Mouse (Mus musculus) 3134 (cell line): ENCODE data around the gene Siva1.

Source experiments
- DNase-seq: peaks from one replicate; pipeline ENCODE4 v3.0.0-alpha.2; 2011; ENCODE audit warnings: low spot score; ENCODE audit not compliant: insufficient read length; ENCODE audit errors: extremely low read depth

The Siva1 gene

DNA sequence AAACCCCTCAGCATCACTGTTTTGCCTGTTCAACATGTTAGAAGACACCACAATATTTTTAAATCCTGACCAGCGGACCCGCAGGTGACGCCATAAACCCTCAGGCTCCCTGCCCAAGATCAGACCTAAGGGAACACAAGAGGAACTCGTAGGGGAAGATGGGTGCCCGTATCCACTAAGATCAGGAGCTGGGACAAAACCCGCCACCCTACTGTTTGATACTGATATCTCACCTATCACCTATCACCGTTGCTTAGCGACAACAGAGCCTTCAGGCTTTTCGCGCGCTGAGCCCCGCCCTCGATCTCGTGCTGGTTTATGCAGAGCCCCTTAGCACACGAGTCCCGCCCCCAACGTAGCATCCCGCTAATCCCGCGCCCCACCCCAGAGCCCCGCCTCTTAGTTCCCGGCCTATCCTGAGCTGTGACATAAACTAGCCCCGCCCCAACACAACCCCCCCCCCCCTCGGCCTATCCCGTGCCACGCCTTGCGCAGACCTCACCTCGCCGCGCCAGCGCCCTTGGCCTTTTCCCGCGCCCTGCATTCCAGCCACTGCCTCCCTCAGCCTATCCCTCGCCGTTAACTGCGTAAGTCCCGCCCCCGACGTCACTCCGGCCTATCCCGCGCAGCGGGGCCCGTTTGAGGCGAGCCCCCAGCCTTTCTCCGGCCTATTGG, at the start of gene Siva1:
Gene Siva1 (plus strand): TSS at position 500 of the 675 bp plus-strand sequence.
- DNase-seq: peak; percentile 99

GRCm38 (mm10) chr12:112594989-112595388, 49.5 kb upstream of the Siva1 start:
- DNase-seq: no peak

- DNase-seq: peak; percentile 82
Measured at GRCm38 (mm10) chr12:112595626-112596025, 48.9 kb upstream of the Siva1 start.

DNA sequence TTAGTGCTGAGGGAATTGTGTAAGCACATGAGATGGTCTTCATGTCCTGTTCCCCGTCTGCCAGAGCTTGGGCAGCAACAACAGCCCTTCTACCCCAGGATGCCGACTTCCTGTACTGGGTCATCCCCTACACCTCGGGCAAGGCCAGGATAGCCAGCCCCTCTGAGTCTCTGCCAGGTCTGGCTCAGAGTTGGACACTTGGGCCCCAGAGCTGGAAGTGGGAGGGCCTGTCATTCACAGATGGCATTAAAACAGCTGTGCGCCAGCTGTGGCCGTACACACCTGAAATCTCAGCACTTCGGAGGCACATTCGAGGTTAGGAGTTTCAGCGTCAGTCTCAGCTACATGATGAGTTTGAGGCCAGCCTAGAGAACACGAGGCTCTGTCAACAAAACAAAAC, 48.0 kb upstream of the Siva1 start:
- peak; percentile 53 for DNase-seq

DNA sequence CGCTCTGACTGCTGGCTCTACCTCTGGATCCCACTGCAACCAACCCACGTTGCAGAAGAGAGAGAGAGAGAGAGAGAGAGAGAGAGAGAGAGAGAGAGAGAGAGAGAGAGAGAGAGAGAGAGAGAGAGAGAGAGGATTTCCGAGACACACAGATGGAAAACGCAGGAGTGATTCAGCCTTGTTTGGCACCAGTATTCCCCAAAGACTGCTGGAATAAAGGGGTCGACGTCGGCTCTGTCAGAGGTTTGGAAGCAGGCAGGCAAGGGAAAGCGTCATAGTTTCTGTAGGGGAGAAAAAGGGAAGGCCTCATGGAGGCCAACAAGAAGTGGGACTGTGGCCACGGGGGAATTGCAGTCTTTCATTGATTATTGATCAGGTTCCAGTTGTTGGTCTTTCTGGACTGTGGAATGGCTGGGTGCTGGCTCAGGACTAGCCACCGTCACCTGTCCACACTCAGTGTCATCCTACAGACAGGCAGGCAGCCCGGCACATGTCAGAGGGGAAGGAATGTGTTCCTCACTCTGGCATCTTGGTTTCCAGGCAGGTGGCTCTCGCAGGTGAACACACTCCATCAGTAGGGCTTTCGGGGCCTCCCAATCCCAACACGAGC, 47.5 kb upstream of the Siva1 start:
- DNase-seq: no peak

- DNase-seq: no peak
Measured at GRCm38 (mm10) chr12:112597618-112598017, 46.9 kb upstream of the Siva1 start.

GRCm38 (mm10) chr12:112599198-112599597, 45.3 kb upstream of the Siva1 start:
- DNase-seq: no peak

- no peak for DNase-seq
Measured at GRCm38 (mm10) chr12:112599942-112600611, 44.4 kb upstream of the Siva1 start.

GRCm38 (mm10) chr12:112604022-112604421, 40.5 kb upstream of the Siva1 start:
- DNase-seq: no peak

DNA sequence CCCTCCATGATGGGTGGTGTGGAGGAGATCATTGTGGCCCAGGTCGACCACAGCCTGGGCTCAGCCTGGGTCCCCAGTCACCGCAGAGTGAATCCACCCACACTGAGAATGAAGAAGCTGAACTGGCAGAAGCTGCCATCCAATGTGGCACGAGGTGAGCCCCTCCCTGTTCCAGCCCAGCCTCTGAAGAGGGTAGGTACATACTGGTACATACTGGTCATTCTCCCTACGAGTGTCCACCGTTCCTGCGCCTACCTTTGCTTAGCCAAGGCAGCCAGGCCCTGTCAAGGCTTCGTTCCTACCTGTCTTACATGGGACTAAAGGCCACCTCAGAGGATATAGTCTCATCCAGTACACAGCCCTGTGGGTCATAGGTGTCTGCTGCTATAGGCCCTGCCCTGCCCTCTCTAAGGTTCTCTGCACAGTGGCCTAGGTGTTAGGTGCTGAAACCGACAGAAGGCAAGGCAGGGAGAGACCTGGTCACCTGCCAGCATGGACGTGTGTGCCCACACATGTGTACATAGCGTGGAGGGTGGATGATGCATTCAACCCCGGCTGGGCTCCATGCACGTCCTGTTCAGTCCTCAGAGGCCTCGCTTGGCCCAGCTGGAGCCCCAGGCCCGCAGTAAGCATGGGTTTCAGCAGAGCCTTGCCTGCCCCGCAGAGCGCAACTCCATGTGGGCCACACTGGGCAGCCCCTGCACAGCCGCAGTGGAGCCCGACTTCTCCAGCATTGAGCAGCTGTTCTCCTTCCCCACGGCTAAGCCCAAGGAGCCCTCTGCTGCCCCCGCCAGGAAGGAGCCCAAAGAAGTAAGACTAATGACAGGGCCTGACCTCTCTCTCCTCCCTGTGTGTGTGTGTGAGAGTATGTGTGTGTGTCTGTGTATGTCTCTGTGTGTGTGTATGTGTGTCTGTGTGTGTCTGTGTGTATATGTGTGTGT, 39.5 kb upstream of the Siva1 start:
- no peak for DNase-seq

- peak; percentile 72 for DNase-seq
Measured at GRCm38 (mm10) chr12:112605766-112606165, 38.7 kb upstream of the Siva1 start.

- DNase-seq: peak; percentile 58
Measured at GRCm38 (mm10) chr12:112606998-112607397, 37.5 kb upstream of the Siva1 start.

- no peak for DNase-seq
Measured at GRCm38 (mm10) chr12:112609031-112609430, 35.4 kb upstream of the Siva1 start.

DNA sequence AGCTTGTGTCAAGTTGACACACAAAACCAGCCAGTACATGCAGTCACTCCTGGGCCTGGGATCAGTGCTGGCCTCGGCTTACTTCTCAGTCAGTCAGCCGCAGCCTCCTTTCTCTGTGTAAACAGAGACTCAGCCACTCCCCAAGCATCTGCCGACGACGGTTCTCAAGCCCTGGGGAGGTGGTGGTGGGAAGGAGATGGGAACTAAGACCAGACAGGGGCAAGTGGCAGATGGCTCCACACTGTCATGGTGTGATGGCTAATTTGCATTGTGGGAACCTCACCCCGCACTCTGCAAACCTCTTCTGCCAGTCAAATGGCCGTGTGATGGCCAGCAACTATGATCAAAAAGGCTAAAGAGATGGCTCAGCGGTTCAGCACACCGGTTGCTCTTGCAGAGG, 27.8 kb upstream of the Siva1 start:
- DNase-seq: no peak

- DNase-seq: peak; percentile 71
Measured at GRCm38 (mm10) chr12:112617184-112617583, 27.3 kb upstream of the Siva1 start.

DNA sequence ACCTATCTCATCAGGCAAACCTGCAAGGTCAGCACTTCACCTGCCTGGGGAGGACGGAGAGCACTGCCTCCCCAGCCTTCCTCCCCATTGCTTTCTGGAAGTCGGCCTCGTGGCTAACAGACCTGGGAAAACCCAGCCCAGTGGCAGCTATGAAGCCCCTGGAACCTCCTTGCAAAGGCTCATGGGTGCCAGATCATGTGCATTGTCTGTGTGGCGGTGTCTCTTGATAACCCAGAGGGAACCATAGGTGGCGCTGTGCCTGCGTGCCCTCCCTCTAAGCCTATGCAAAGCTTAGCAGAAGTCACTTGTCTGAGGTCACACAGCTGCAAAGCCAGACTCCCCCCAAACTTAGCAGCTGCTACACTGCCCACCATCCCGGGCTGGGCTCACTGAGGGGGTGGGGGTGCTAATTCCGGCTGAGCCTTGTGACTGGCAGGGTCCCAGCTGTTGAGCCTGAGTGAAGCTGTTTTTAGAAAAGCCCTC, 26.5 kb upstream of the Siva1 start:
- peak; percentile 76 for DNase-seq

- DNase-seq: peak; percentile 57
Measured at GRCm38 (mm10) chr12:112618981-112619685, 25.3 kb upstream of the Siva1 start.

DNA sequence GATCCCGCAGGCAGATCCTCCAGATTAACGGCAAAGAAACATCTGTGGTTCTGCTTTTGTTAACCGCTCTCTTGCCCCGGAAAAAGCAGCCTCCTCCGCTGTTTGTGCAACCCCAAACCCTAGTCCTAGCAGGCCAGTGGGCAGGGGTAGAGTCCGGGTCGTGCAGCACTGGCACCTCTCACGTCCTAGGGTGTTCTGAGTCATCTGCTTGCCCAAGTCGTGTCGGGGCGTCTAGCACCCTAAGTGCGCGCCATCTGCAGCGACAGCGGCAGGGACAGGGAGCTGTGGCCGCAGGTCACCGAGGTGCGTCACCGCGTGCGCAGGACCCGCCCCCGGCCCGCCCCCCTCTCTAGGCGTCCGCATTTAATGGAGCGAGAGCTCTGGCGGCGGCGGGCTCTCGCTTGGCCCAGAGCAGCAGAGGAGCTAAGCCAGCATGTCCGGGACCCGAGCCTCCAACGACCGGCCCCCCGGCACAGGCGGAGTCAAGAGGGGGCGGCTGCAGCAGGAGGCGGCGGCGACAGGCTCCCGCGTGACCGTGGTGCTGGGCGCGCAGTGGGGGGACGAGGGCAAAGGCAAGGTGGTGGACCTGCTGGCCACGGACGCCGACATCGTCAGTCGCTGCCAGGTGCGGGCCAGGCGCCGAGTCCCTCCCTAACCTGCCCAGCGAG, 24.7 kb upstream of the Siva1 start, which contains the start of gene Adssl1:
Gene Adssl1 (plus strand): TSS at position 360 of the 668 bp plus-strand sequence.
- peak; percentile 89 for DNase-seq

DNA sequence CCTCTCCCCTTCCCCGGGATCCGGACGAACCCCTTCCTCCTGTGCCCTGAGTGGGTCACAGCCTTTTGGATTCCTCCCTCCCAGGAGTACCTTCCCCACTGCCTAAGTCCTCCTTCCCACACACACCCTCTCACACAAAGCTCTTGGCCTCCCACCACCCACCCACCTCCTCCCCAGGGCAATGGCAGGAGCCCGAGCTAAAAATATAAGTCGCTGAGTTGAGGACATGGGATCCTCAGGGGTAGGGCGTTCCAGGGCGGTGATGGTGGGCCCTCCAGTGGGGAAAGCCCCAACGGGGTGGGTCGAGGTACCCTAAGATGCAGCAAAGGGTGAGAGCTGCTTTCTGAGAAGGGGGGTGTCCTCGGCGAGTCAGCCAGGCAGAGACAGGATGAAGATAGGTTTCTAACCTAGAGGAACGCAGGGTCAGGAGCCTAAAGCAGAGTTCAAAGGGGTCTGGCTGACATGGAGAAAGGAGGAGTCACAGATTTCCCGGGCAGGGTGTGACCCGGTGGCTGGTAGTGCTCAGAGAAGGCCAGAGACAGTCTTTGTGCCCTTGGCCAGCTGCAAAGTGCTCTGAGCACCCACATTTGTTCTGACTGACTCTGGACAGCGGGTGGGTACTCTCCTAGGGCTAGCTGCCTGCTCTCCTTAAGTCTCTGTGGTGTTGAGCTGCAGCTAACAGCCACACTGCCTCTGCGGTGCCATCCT, 24.0 kb upstream of the Siva1 start:
- no peak for DNase-seq
